Mouse (Mus musculus) ES-Bruce4 (cell line): Measurements from ENCODE around the gene Mosmo.

Experiments
- CTCF ChIP-seq: IDR thresholded peaks from one replicate; pipeline ENCODE4 v1.8.1; 2011; ENCODE audit warnings: low read depth, low read length
- POLR2A ChIP-seq: IDR thresholded peaks from one replicate; pipeline ENCODE4 v1.8.1; 2011; ENCODE audit warnings: low read length; ENCODE audit not compliant: insufficient read depth

DNA sequence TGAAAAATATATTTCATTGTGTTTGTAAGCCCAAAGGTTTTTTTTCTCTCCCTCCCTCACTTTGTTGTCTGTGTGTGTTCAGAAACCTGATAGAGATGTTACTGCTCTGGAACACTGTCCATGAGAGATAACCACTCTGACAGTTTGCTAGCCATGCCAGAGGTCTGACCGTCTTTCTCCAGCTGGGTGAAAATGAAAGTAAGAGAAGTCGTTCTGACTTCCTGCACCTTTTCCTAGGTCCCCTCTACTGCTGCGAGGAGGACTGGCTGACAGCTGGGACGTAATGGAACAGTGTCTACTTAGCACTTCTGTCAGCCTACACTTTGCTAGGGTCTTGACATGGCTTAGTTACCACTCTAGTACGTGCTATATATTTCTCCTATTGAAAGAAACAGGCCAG lies 52.2 kb downstream of the Mosmo start:
- no peak for TF ChIP-seq CTCF
- no peak for TF ChIP-seq POLR2A
